Mouse (Mus musculus) right cerebral cortex, postnatal 14 days (tissue): ENCODE data around the gene Mccc1.

ENCODE experiments used
- DNase-seq: peaks from one replicate; pipeline ENCODE4 v3.0.0; 2022

Gene Mccc1

GRCm38 (mm10) chr3:36000275-36001239, at the start of gene Mccc1:
Gene Mccc1 (minus strand): TSS chr3:36000678.
- DNase-seq: peak; percentile 93

- DNase-seq: no peak
These were observed 48.6 kb upstream of the Mccc1 start for GRCm38 (mm10) chr3:36049106-36049505.

- DNase-seq: no peak
These were observed 44.6 kb upstream of the Mccc1 start for GRCm38 (mm10) chr3:36045086-36045485.

GRCm38 (mm10) chr3:36044520-36044919, 44.0 kb upstream of the Mccc1 start:
- no peak for DNase-seq

GRCm38 (mm10) chr3:36031740-36032510, 31.4 kb upstream of the Mccc1 start:
- no peak for DNase-seq

- no peak for DNase-seq
These were observed 29.5 kb upstream of the Mccc1 start for GRCm38 (mm10) chr3:36029993-36030392.

- DNase-seq: no peak
These were observed 25.3 kb upstream of the Mccc1 start for GRCm38 (mm10) chr3:36025732-36026131.

- DNase-seq: no peak
These were observed 10.8 kb upstream of the Mccc1 start for GRCm38 (mm10) chr3:36011239-36011638.

GRCm38 (mm10) chr3:36008411-36009154, 8.1 kb upstream of the Mccc1 start:
- no peak for DNase-seq

- peak; percentile 12 for DNase-seq
These were observed 3.8 kb upstream of the Mccc1 start for GRCm38 (mm10) chr3:36004028-36004895.

GRCm38 (mm10) chr3:35994552-35995531, 5.6 kb downstream of the Mccc1 start:
- no peak for DNase-seq

GRCm38 (mm10) chr3:35990715-35991114, 9.8 kb downstream of the Mccc1 start:
- no peak for DNase-seq

GRCm38 (mm10) chr3:35988031-35988430, 12.4 kb downstream of the Mccc1 start:
- DNase-seq: no peak

- DNase-seq: no peak
These were observed 14.2 kb downstream of the Mccc1 start for GRCm38 (mm10) chr3:35986266-35986665.

GRCm38 (mm10) chr3:35973551-35973950, 26.9 kb downstream of the Mccc1 start:
- DNase-seq: peak; percentile 22

GRCm38 (mm10) chr3:35972985-35973384, 27.5 kb downstream of the Mccc1 start:
- DNase-seq: peak; percentile 28

GRCm38 (mm10) chr3:35971149-35971548, 29.3 kb downstream of the Mccc1 start:
- no peak for DNase-seq

GRCm38 (mm10) chr3:35970441-35970840, 30.0 kb downstream of the Mccc1 start:
- no peak for DNase-seq

- DNase-seq: no peak
These were observed 33.0 kb downstream of the Mccc1 start for GRCm38 (mm10) chr3:35967366-35967921.

- DNase-seq: no peak
These were observed 34.0 kb downstream of the Mccc1 start for GRCm38 (mm10) chr3:35966493-35966892.
